Mouse (Mus musculus): ENCODE measurements around the gene Usp24.
"Not testable (repeated sequence)": the region's sequence is repeated elsewhere in the genome, so short reads cannot be mapped to it uniquely, and the experiment has no call there.

The Usp24 gene

GRCm38 (mm10) chr4:106322846-106323245 is 6.8 kb downstream of the Usp24 start:
- DNase-seq = no peak

GRCm38 (mm10) chr4:106323318-106323717 is 7.3 kb downstream of the Usp24 start:
- no peak for DNase-seq

- no peak for DNase-seq
Observed at GRCm38 (mm10) chr4:106327436-106327835, 11.4 kb downstream of the Usp24 start.

- DNase-seq = no peak
Observed at GRCm38 (mm10) chr4:106328704-106329103, 12.7 kb downstream of the Usp24 start.

- not testable (repeated sequence) for DNase-seq
Observed at GRCm38 (mm10) chr4:106329171-106329570, 13.2 kb downstream of the Usp24 start.

- DNase-seq = no peak
Observed at GRCm38 (mm10) chr4:106330371-106330819, 14.4 kb downstream of the Usp24 start.

GRCm38 (mm10) chr4:106333071-106333470 is 17.1 kb downstream of the Usp24 start:
- DNase-seq = no peak

- no peak for DNase-seq
Observed at GRCm38 (mm10) chr4:106333584-106333983, 17.6 kb downstream of the Usp24 start.

GRCm38 (mm10) chr4:106335858-106336257 is 19.8 kb downstream of the Usp24 start:
- no peak for DNase-seq

- no peak for DNase-seq
Observed at GRCm38 (mm10) chr4:106347664-106348063, 31.7 kb downstream of the Usp24 start.

- not testable (repeated sequence) for DNase-seq
Observed at GRCm38 (mm10) chr4:106355025-106355424, 39.0 kb downstream of the Usp24 start.

GRCm38 (mm10) chr4:106370013-106370412 is 54.0 kb downstream of the Usp24 start:
- DNase-seq = no peak

GRCm38 (mm10) chr4:106375857-106376256 is 59.8 kb downstream of the Usp24 start:
- DNase-seq = peak; percentile 85

GRCm38 (mm10) chr4:106378839-106379572 is 63.0 kb downstream of the Usp24 start:
- DNase-seq = no peak

GRCm38 (mm10) chr4:106381131-106381530 is 65.1 kb downstream of the Usp24 start:
- DNase-seq = no peak

- DNase-seq = no peak
Observed at GRCm38 (mm10) chr4:106389908-106390307, 73.9 kb downstream of the Usp24 start.

- no peak for DNase-seq
Observed at GRCm38 (mm10) chr4:106409621-106410020, 93.6 kb downstream of the Usp24 start.

GRCm38 (mm10) chr4:106419256-106419655 is 103.2 kb downstream of the Usp24 start:
- no peak for DNase-seq

- no peak for DNase-seq
Observed at GRCm38 (mm10) chr4:106419791-106420190, 103.8 kb downstream of the Usp24 start.

GRCm38 (mm10) chr4:106422597-106422996 is 106.6 kb downstream of the Usp24 start:
- no peak for DNase-seq

- no peak for DNase-seq
Observed at GRCm38 (mm10) chr4:106424560-106424959, 108.5 kb downstream of the Usp24 start.

- DNase-seq = no peak
Observed at GRCm38 (mm10) chr4:106426286-106426685, 110.3 kb downstream of the Usp24 start.

- no peak for DNase-seq
Observed at GRCm38 (mm10) chr4:106428616-106429015, 112.6 kb downstream of the Usp24 start.

- DNase-seq = no peak
Observed at GRCm38 (mm10) chr4:106429106-106429505, 113.1 kb downstream of the Usp24 start.

GRCm38 (mm10) chr4:106430431-106430830 is 114.4 kb downstream of the Usp24 start:
- no peak for DNase-seq

Measured in cerebellum, adult 9-10 months (tissue).